Mouse (Mus musculus): Measurements from ENCODE around the gene Pcca. TPM values are rescaled to one million over a fixed set of nuclear protein-coding genes. Genes with fewer than 3 reads are reported as not detected.

Gene Pcca
- polyA plus RNA-seq, 1 experiment from 2014 or later = 29.9 TPM

GRCm38 (mm10) chr14:122726456-122726855 is 192.3 kb downstream of the Pcca start:
- H3K4me3 ChIP-seq (replicated peaks; ENCODE audit: low read depth, low read length) = no peak overlapping the region
- H3K9ac ChIP-seq (replicated peaks; ENCODE audit: low read length) = no peak overlapping the region
- no peaks in the 10 kb centered on the region for H3K9me3 ChIP-seq (ENCODE audit: control insufficient read depth, low read length)
- DNase-seq = no peak
- 78% methylated on average over 1 of the region's 1 CpGs for WGBS
- no peak overlapping the region for H3K4me2 ChIP-seq (ENCODE audit: low read length)
- no peak for ATAC-seq (ENCODE audit: low FRiP score, low TSS enrichment)
- no peaks in the 10 kb centered on the region for H3K36me3 ChIP-seq (ENCODE audit: control insufficient read depth, insufficient read depth, low read length)
- H3K27ac ChIP-seq (replicated peaks; ENCODE audit: low read depth, low read length) = no peak overlapping the region
- H3K27me3 ChIP-seq (ENCODE audit: control insufficient read depth, insufficient read depth, low read length) = no peaks in the 10 kb centered on the region
- H3K4me1 ChIP-seq (ENCODE audit: control insufficient read depth, insufficient read depth, low read length) = 0 out of 2 replicates have a peak, but pooled peaks cover 5% of the 10 kb centered on the region

- H3K27me3 ChIP-seq (ENCODE audit: control insufficient read depth, insufficient read depth, low read length) = no peaks in the 10 kb centered on the region
- no peak overlapping the region for H3K4me2 ChIP-seq (ENCODE audit: low read length)
- H3K36me3 ChIP-seq (ENCODE audit: control insufficient read depth, insufficient read depth, low read length) = no peaks in the 10 kb centered on the region
- ATAC-seq (ENCODE audit: low FRiP score, low TSS enrichment) = no peak
- H3K27ac ChIP-seq (replicated peaks; ENCODE audit: low read depth, low read length) = no peak overlapping the region
- no peak for DNase-seq
- H3K9ac ChIP-seq (replicated peaks; ENCODE audit: low read length) = no peak overlapping the region
- H3K4me1 ChIP-seq (ENCODE audit: control insufficient read depth, insufficient read depth, low read length) = no peaks in the 10 kb centered on the region
- H3K9me3 ChIP-seq (ENCODE audit: control insufficient read depth, low read length) = no peaks in the 10 kb centered on the region; the same call in 1 of the 2 replicates
- no peak overlapping the region for H3K4me3 ChIP-seq (replicated peaks; ENCODE audit: low read depth, low read length)
- 46% methylated on average over 4 of the region's 4 CpGs for WGBS
These were observed 195.4 kb downstream of the Pcca start for GRCm38 (mm10) chr14:122729431-122730073.

GRCm38 (mm10) chr14:122730921-122731551 is 196.9 kb downstream of the Pcca start:
- no peaks in the 10 kb centered on the region for H3K36me3 ChIP-seq (ENCODE audit: control insufficient read depth, insufficient read depth, low read length)
- H3K4me2 ChIP-seq (ENCODE audit: low read length) = no peak overlapping the region
- H3K9ac ChIP-seq (replicated peaks; ENCODE audit: low read length) = no peak overlapping the region
- H3K27ac ChIP-seq (replicated peaks; ENCODE audit: low read depth, low read length) = no peak overlapping the region
- no peaks in the 10 kb centered on the region for H3K27me3 ChIP-seq (ENCODE audit: control insufficient read depth, insufficient read depth, low read length)
- no peaks in the 10 kb centered on the region for H3K4me1 ChIP-seq (ENCODE audit: control insufficient read depth, insufficient read depth, low read length)
- H3K9me3 ChIP-seq (ENCODE audit: control insufficient read depth, low read length) = no peaks in the 10 kb centered on the region; the same call in 1 of the 2 replicates
- 96% methylated on average over 4 of the region's 4 CpGs for WGBS
- no peak for ATAC-seq (ENCODE audit: low FRiP score, low TSS enrichment)
- DNase-seq = no peak
- no peak overlapping the region for H3K4me3 ChIP-seq (replicated peaks; ENCODE audit: low read depth, low read length)

- ATAC-seq (ENCODE audit: low FRiP score, low TSS enrichment) = no peak
These were observed 202.7 kb downstream of the Pcca start for GRCm38 (mm10) chr14:122736806-122737205.

GRCm38 (mm10) chr14:122747860-122748842 is 214.0 kb downstream of the Pcca start:
- no peak for ATAC-seq (ENCODE audit: low FRiP score, low TSS enrichment)
- Histone ChIP-seq H3K4me1 (ENCODE audit: control insufficient read depth, insufficient read depth, low read length) (no peaks in the 10 kb centered on the region), H3K4me2 (ENCODE audit: low read length) (no peak overlapping the region), H3K27ac (replicated peaks; ENCODE audit: low read depth, low read length) (no peak overlapping the region), H3K36me3 (ENCODE audit: control insufficient read depth, insufficient read depth, low read length) (no peaks in the 10 kb centered on the region), H3K4me3 (replicated peaks; ENCODE audit: low read depth, low read length) (no peak overlapping the region), H3K27me3 (ENCODE audit: control insufficient read depth, insufficient read depth, low read length) (no peaks in the 10 kb centered on the region), H3K9ac (replicated peaks; ENCODE audit: low read length) (no peak overlapping the region), H3K9me3 (ENCODE audit: control insufficient read depth, low read length) (no peaks in the 10 kb centered on the region)
- WGBS = 68% methylated on average over 3 of the region's 3 CpGs
- no peak for DNase-seq

More at GRCm38 (mm10) chr14:122736806-122737205, 202.7 kb downstream of the Pcca start:
- H3K27ac ChIP-seq (replicated peaks; ENCODE audit: low read depth, low read length) = no peak overlapping the region
- no peak overlapping the region for H3K9ac ChIP-seq (replicated peaks; ENCODE audit: low read length)
- H3K4me3 ChIP-seq (replicated peaks; ENCODE audit: low read depth, low read length) = no peak overlapping the region
- no peak for DNase-seq
- H3K4me2 ChIP-seq (ENCODE audit: low read length) = no peak overlapping the region
- no peaks in the 10 kb centered on the region for H3K4me1 ChIP-seq (ENCODE audit: control insufficient read depth, insufficient read depth, low read length)
- no peaks in the 10 kb centered on the region for H3K27me3 ChIP-seq (ENCODE audit: control insufficient read depth, insufficient read depth, low read length)
- no peaks in the 10 kb centered on the region for H3K36me3 ChIP-seq (ENCODE audit: control insufficient read depth, insufficient read depth, low read length)
- H3K9me3 ChIP-seq (ENCODE audit: control insufficient read depth, low read length) = no peaks in the 10 kb centered on the region; the same call in 1 of the 2 replicates

GRCm38 (mm10) chr14:122751552-122751951 is 217.4 kb downstream of the Pcca start:
- H3K4me2 ChIP-seq (ENCODE audit: low read length) = no peak overlapping the region
- DNase-seq = no peak
- no peaks in the 10 kb centered on the region for H3K27me3 ChIP-seq (ENCODE audit: control insufficient read depth, insufficient read depth, low read length)
- no peaks in the 10 kb centered on the region for H3K4me1 ChIP-seq (ENCODE audit: control insufficient read depth, insufficient read depth, low read length)
- no peaks in the 10 kb centered on the region for H3K9me3 ChIP-seq (ENCODE audit: control insufficient read depth, low read length)
- no peak overlapping the region for H3K27ac ChIP-seq (replicated peaks; ENCODE audit: low read depth, low read length)
- no peak overlapping the region for H3K4me3 ChIP-seq (replicated peaks; ENCODE audit: low read depth, low read length)
- H3K9ac ChIP-seq (replicated peaks; ENCODE audit: low read length) = no peak overlapping the region
- 93% methylated on average over 1 of the region's 1 CpGs for WGBS
- no peaks in the 10 kb centered on the region for H3K36me3 ChIP-seq (ENCODE audit: control insufficient read depth, insufficient read depth, low read length)
- no peak for ATAC-seq (ENCODE audit: low FRiP score, low TSS enrichment)

GRCm38 (mm10) chr14:122753278-122753677 is 219.2 kb downstream of the Pcca start:
- H3K4me2 ChIP-seq (ENCODE audit: low read length) = no peak overlapping the region
- 16% methylated on average over 2 of the region's 2 CpGs for WGBS
- H3K27ac ChIP-seq (replicated peaks; ENCODE audit: low read depth, low read length) = no peak overlapping the region
- H3K27me3 ChIP-seq (ENCODE audit: control insufficient read depth, insufficient read depth, low read length) = no peaks in the 10 kb centered on the region
- DNase-seq (peak; percentile 31), ATAC-seq (ENCODE audit: low FRiP score, low TSS enrichment) (no peak)
- no peaks in the 10 kb centered on the region for H3K4me1 ChIP-seq (ENCODE audit: control insufficient read depth, insufficient read depth, low read length)
- no peak overlapping the region for H3K4me3 ChIP-seq (replicated peaks; ENCODE audit: low read depth, low read length)
- no peak overlapping the region for H3K9ac ChIP-seq (replicated peaks; ENCODE audit: low read length)
- H3K9me3 ChIP-seq (ENCODE audit: control insufficient read depth, low read length) = no peaks in the 10 kb centered on the region
- H3K36me3 ChIP-seq (ENCODE audit: control insufficient read depth, insufficient read depth, low read length) = no peaks in the 10 kb centered on the region

- no peak overlapping the region for H3K27ac ChIP-seq (replicated peaks; ENCODE audit: low read depth, low read length)
- H3K4me2 ChIP-seq (ENCODE audit: low read length) = no peak overlapping the region
- no peaks in the 10 kb centered on the region for H3K36me3 ChIP-seq (ENCODE audit: control insufficient read depth, insufficient read depth, low read length)
- H3K4me1 ChIP-seq (ENCODE audit: control insufficient read depth, insufficient read depth, low read length) = no peaks in the 10 kb centered on the region
- 98% methylated on average over 3 of the region's 3 CpGs for WGBS
- ATAC-seq (ENCODE audit: low FRiP score, low TSS enrichment) = no peak
- DNase-seq = no peak
- no peaks in the 10 kb centered on the region for H3K27me3 ChIP-seq (ENCODE audit: control insufficient read depth, insufficient read depth, low read length)
- no peak overlapping the region for H3K4me3 ChIP-seq (replicated peaks; ENCODE audit: low read depth, low read length)
- H3K9ac ChIP-seq (replicated peaks; ENCODE audit: low read length) = no peak overlapping the region
- H3K9me3 ChIP-seq (ENCODE audit: control insufficient read depth, low read length) = no peaks in the 10 kb centered on the region
These were observed 220.2 kb downstream of the Pcca start for GRCm38 (mm10) chr14:122754311-122754710.
